Mouse (Mus musculus) heart, embryonic 13.5 days (tissue): ENCODE results near the gene Wfdc3. TPM values are rescaled to one million over a fixed set of nuclear protein-coding genes. Genes with fewer than 3 reads are reported as not detected.
A peak's percentile ranks its signal among the peaks of the same experiment; 100 is the strongest.

Experiments used
- ATAC-seq: fragments of 200-750 bp; cut with Nextera tagmentation; 2 replicates; pipeline ENCODE4 v1.8.0; 2017; ENCODE audit warnings: moderate TSS enrichment; ENCODE audit not compliant: insufficient number of reproducible peaks, low FRiP score, low TSS enrichment; ENCODE audit errors: extremely low read depth
- H3K27ac ChIP-seq: fragments of 300-500 bp; sonication (generic); replicated peaks from 2 replicates; pipeline ENCODE4 v1.5.1; 2015; ENCODE audit warnings: moderate library complexity, mild to moderate bottlenecking, inconsistent platforms
- H3K27me3 ChIP-seq: fragments of 300-500 bp; sonication (generic); replicated peaks from 2 replicates; pipeline ENCODE4 v1.6.1; 2015; ENCODE audit warnings: mild to moderate bottlenecking, inconsistent platforms
- H3K36me3 ChIP-seq: fragments of 300-500 bp; sonication (generic); 2 replicates; pipeline ENCODE4 v1.6.1; 2015; ENCODE audit warnings: mild to moderate bottlenecking, inconsistent platforms
- H3K4me1 ChIP-seq: fragments of 300-500 bp; sonication (generic); 2 replicates; pipeline ENCODE4 v1.6.1; 2015; ENCODE audit warnings: inconsistent platforms
- H3K4me2 ChIP-seq: fragments of 300-500 bp; sonication (generic); 2 replicates; pipeline ENCODE4 v1.6.1; 2015; ENCODE audit warnings: inconsistent platforms, mild to moderate bottlenecking, moderate library complexity
- H3K4me3 ChIP-seq: fragments of 300-500 bp; sonication (generic); 2 replicates; pipeline ENCODE4 v1.5.1; 2015; ENCODE audit warnings: moderate library complexity, mild to moderate bottlenecking, inconsistent platforms
- H3K9ac ChIP-seq: fragments of 300-500 bp; sonication (generic); 2 replicates; pipeline ENCODE4 v1.6.1; 2015; ENCODE audit warnings: inconsistent platforms, mild to moderate bottlenecking, moderate library complexity
- H3K9me3 ChIP-seq: fragments of 300-500 bp; sonication (generic); 2 replicates; pipeline ENCODE4 v1.6.1; 2016; ENCODE audit warnings: inconsistent platforms
- WGBS: fragments of 180-500 bp; shearing (Covaris S2); methylation state at CpG from one replicate; pipeline ENCODE4 v1.1.7; 2015; ENCODE audit warnings: mixed read lengths; 5-methylcytosine and 5-hydroxymethylcytosine counted together
- polyA plus RNA-seq: library from polyadenylated mRNA; unstranded; fragments of >200 nt; fragmentation: Nextera tagmentation; extraction: Ambion mirVana; gene quantifications from 2 replicates; pipeline ENCODE4 v1.2.1, GENCODE M21; 2015

The Wfdc3 gene
- polyA plus RNA-seq, 1 experiment from 2014 or later, result 0.28 TPM

DNA sequence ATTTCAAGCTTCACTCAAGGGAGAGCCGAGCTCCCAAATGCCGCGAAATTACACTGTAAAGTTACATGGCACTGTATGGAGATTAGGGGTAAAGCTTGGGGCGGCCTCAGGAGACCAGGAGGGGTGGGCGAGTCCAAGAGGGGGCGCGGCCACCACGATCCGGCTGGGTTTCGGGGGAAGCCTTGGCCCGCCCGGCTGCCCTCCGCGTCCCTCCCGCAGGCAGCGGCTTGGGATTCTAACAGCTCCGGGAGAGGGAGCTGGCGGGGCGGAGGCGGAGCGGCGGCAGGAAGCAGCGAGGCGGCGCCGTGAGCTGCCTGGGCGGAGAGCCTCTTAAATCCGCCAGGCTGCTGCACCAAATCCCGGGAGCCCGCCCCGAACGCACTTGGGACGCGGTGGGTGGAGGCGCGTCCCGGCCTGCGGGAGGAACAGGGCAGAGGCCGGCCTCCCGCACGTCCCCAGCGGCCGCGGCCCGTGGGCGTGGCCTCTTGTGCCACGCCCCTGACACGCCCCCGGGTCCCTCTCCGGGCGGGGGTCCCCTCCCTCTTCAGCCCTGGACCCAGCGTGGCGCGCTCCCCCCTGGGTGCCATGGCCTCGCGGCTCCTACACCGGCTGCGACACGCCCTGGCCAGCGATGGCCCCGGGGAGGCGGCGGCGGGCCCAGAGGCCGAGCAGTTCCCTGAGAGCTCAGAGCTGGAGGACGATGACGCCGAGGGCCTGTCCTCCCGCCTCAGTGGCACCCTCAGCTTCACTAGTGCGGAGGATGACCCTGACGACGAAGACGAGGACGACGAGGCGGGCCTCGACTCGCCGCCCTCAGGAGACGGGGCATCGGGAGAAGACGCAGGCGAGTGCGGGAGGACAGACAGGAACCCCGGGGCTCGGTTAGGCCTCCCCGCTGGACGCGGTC is 40.0 kb upstream of the Wfdc3 start, which contains the start of gene Snx21:
Gene Snx21, plus strand, starts transcription at position 343 of the 907 bp plus-strand sequence.
- Histone ChIP-seq H3K4me1 (peaks cover 36% of the 10 kb centered on the region), H3K36me3 (peaks cover 27% of the 10 kb centered on the region), H3K9me3 (no peaks in the 10 kb centered on the region), H3K4me2 (peak within 1 kb of the TSS; percentile 87), H3K27me3 (no peaks in the 10 kb centered on the region), H3K27ac (peak within 1 kb of the TSS; percentile 95), H3K9ac (peak within 1 kb of the TSS; percentile 95), H3K4me3 (peak within 1 kb of the TSS; percentile 80)
- peak; percentile 94 for ATAC-seq
- under 1% methylated on average over 89 of the region's 89 CpGs for WGBS

DNA sequence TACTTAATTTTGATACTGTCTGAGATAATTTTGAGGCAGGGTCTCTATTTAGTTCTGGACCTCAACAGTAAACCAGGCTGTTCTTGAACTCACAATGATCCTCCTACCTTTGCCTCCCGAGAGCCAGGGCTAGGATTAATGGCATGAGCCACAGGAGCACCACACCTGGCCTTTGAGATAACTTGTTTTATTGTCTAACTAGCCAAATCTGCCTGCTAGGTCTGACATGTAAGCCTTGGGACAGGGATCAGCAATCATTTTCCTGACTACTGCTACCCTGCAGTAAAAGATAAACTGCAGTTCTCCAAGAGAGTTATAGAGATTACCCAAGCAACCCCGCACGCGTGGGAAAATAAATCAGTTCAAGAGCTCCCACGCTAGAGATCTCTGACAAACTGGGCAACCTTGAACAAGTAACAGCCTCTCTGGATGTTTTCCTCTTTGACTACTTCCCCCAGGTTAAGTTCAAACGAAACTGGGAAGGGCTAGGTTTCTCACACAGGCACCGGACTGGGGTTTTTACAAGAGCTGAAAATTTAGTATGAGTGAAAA is 39.2 kb upstream of the Wfdc3 start:
- peak overlapping the region; percentile 95 for H3K9ac ChIP-seq
- WGBS, result 6% methylated on average over 7 of the region's 7 CpGs
- H3K4me1 ChIP-seq, result peaks cover 36% of the 10 kb centered on the region
- ATAC-seq, result no peak
- peak overlapping the region; percentile 95 for H3K27ac ChIP-seq
- H3K27me3 ChIP-seq, result no peaks in the 10 kb centered on the region
- peak overlapping the region; percentile 87 for H3K4me2 ChIP-seq
- H3K36me3 ChIP-seq, result peaks cover 20% of the 10 kb centered on the region
- H3K9me3 ChIP-seq, result no peaks in the 10 kb centered on the region
- peak overlapping the region; percentile 80 for H3K4me3 ChIP-seq

DNA sequence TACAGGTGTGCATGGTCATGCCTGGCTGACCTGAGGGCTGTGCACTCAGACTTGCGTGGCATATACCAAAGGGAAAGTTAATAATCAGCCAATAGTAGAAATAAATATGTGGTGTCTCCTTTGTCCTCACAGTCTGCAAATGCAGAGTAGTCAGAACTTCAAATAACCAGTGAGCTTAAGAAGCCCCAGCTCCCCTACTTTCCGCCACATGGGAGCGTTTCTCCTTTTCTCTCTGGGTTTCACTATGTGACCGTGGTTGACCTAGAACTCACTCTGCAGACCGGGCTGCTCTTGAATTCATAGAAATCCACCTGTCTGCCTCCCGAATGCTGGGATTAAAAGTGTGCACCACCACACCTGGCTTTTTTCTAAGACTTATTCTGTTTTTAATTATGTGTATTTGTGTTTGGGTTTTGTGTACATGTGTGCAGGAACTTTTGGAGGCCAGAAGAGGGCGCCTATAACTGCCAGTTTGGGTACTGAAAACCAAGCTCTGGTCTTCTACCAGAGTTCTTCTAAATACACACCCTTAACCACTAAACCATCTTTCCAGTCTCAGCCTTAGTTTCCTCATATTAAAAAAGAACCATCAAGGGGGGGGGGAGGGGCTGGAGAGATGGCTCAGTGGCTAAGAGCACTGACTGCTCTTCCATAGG is 38.3 kb upstream of the Wfdc3 start:
- Histone ChIP-seq H3K9me3 (no peaks in the 10 kb centered on the region), H3K4me1 (peaks cover 35% of the 10 kb centered on the region), H3K36me3 (peaks cover 12% of the 10 kb centered on the region), H3K4me2 (no peak overlapping the region), H3K27ac (no peak overlapping the region), H3K9ac (no peak overlapping the region), H3K27me3 (peaks cover 4% of the 10 kb centered on the region), H3K4me3 (no peak overlapping the region)
- ATAC-seq, result no peak
- 69% methylated on average over 7 of the region's 7 CpGs for WGBS

DNA sequence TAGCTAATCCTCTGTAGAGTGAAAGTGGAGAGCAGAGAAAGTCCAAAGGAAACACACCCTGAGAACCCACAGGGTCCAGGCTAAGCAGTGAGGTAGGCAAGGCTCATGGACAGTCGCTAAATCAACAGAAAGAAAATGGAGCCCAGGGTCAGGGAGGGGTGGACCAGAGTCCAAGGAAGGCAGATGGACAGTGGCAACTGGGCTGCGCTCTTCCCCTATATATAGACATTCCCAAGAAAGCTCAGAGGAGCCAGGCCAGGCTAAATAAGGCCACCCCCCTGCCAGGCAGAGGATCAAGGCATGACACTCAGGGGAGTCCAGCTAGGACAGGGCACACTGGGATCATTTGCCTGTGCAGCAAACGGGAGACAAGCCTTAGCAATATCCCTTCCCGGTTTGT is 36.1 kb upstream of the Wfdc3 start:
- H3K27me3 ChIP-seq, result peaks cover 16% of the 10 kb centered on the region
- no peak overlapping the region for H3K27ac ChIP-seq
- WGBS, result 54% methylated on average over 4 of the region's 4 CpGs
- H3K4me2 ChIP-seq, result no peak overlapping the region
- no peaks in the 10 kb centered on the region for H3K36me3 ChIP-seq
- peaks cover 15% of the 10 kb centered on the region for H3K4me1 ChIP-seq
- no peak overlapping the region for H3K9ac ChIP-seq
- no peak for ATAC-seq
- H3K4me3 ChIP-seq, result no peak overlapping the region
- H3K9me3 ChIP-seq, result no peaks in the 10 kb centered on the region

DNA sequence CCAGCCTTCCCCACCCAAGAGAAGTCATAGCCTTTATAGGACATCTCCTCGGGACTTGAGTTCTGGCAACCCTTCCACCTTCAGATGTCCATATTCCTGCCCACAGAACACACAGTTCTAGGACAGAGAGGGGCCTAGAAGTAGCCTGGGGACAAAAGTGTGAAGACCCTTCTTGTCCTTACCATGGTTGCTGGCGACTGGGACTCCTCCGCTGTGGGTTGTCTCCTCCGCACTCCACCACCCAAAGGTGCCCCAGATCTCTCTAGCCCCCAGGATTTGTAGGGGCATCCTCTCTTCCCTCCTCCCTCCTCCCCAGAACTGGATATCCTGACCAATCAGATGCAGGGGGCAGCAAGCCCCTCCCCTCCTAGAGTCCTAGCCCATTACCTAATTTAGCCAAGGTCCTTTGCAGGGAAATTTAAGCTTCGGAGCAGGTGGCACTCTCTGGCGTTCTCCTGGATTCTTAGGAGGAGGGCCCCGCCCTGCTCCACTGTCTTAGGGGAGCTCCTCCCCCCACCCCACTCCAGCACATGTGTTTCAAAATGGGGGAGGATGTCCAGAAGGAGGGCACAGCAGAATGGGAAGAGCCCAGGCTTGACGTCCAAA is 33.9 kb upstream of the Wfdc3 start, which contains the start of gene Tnnc2:
Gene Tnnc2, minus strand, starts transcription at position 487 of the 606 bp plus-strand sequence.
- Histone ChIP-seq H3K27ac (no peak within 1 kb of the TSS), H3K4me2 (no peak within 1 kb of the TSS), H3K9me3 (no peaks in the 10 kb centered on the region), H3K36me3 (no peaks in the 10 kb centered on the region), H3K4me3 (no peak within 1 kb of the TSS), H3K27me3 (peaks cover 22% of the 10 kb centered on the region), H3K9ac (no peak within 1 kb of the TSS), H3K4me1 (peaks cover 3% of the 10 kb centered on the region)
- ATAC-seq, result 0 out of 2 replicates have a peak, but pooled peaks have one; percentile 34
- WGBS, result 63% methylated on average over 8 of the region's 8 CpGs

DNA sequence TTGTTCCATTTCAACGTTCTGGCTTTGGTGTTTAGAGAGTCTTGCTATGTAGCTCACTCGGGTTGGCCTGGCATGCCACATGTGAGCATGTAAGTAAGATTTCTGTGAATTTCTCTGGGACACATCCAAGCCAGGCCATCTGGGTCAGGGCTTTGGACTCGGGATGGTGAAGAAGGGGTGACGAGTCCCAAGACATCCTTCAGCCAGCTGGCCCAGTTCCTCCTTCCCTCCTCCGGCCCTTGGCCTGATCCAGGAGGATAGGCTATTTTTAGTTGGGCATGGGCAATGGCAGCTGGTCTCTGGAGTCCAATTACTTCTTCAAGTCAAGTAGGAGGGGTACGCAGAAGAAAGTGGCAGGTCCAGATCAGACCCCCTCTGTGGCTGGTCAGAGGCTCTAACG is 33.1 kb upstream of the Wfdc3 start:
- no peaks in the 10 kb centered on the region for H3K4me1 ChIP-seq
- H3K4me2 ChIP-seq, result no peak overlapping the region
- H3K27me3 ChIP-seq, result peaks cover 22% of the 10 kb centered on the region
- ATAC-seq, result no peak
- no peak overlapping the region for H3K4me3 ChIP-seq
- 66% methylated on average over 7 of the region's 7 CpGs for WGBS
- no peak overlapping the region for H3K9ac ChIP-seq
- H3K36me3 ChIP-seq, result no peaks in the 10 kb centered on the region
- H3K27ac ChIP-seq, result no peak overlapping the region
- no peaks in the 10 kb centered on the region for H3K9me3 ChIP-seq

DNA sequence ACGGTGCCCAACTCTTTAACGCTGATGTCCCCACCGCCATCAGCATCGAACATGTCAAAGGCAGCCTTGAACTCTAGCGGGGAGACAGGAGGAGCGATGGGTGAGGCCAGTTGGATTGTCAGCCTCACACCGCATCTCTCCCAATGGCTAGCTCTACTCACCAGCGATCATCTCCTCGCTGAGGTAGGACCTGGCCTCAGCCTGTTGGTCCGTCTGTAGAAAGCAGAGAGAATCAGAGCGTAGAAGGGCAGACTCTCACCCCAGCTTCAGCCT is 32.2 kb upstream of the Wfdc3 start:
- Histone ChIP-seq H3K4me3 (no peak overlapping the region), H3K4me2 (no peak overlapping the region), H3K27ac (no peak overlapping the region), H3K4me1 (0 out of 2 replicates have a peak, but pooled peaks cover 4% of the 10 kb centered on the region), H3K9ac (no peak overlapping the region), H3K9me3 (no peaks in the 10 kb centered on the region), H3K36me3 (peaks cover 6% of the 10 kb centered on the region), H3K27me3 (peaks cover 22% of the 10 kb centered on the region)
- WGBS, result 86% methylated on average over 11 of the region's 11 CpGs
- ATAC-seq, result no peak

DNA sequence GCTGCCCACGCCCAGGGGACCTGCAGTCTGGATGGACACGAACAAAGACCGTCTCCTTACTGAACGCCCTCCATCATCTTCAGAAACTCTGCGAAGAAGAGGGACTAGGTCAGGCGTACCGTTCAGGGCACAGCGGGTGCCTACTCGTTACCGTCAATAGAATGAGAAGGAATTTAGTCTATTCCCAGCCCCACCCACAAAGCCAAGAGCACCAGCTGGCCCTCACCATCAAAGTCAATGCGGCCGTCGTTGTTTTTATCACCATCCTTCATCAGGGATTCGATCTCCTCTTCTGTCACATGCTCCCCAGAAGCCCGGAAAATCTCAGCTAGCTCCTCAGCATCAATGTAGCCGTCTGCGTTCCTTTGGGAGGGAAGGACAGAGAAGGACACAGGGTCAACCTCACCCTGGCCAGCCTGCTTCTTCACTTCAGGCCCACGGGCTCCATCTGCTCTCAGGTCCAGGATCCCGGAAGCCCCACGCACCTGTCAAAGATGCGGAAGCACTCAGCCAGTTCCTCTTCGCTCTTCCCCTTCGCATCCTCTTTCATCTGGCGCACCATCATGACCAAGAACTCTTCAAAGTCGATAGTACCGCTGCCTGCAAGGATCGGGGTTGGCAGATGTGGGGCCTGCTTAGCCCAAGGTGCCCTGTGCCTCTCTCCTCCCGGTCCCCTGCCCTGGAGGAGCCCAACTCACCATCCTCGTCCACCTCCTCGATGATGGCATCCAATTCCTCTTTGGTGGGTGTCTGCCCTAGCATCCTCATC is 31.7 kb upstream of the Wfdc3 start:
- 72% methylated on average over 30 of the region's 30 CpGs for WGBS
- Histone ChIP-seq H3K4me2 (no peak overlapping the region), H3K36me3 (peaks cover 11% of the 10 kb centered on the region), H3K27me3 (peaks cover 22% of the 10 kb centered on the region), H3K9me3 (no peaks in the 10 kb centered on the region), H3K27ac (no peak overlapping the region), H3K4me1 (peaks cover 4% of the 10 kb centered on the region; the same call in 1 of the 2 replicates), H3K9ac (no peak overlapping the region), H3K4me3 (no peak overlapping the region)
- no peak for ATAC-seq

DNA sequence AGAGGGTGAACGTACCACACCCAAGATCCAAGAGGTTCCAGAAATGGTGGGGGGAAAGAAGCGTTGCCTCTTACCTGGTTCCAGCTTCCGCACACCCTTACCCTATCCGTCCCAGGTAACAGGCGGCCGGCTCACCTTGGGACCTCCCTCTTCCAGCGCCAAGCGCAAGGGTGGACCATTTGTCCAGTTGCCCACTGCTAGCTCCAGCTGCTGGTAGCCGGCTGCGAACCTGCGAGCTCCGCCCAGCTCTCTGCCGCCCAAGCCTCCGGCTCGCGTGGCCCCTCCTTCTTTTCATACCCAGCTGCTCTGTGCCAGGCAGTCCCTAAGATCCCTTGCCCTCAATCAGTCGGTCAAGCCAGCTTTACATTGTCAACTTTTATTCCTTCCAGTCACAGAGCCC is 31.1 kb upstream of the Wfdc3 start:
- H3K36me3 ChIP-seq, result peaks cover 18% of the 10 kb centered on the region
- H3K4me2 ChIP-seq, result no peak overlapping the region
- H3K9me3 ChIP-seq, result no peaks in the 10 kb centered on the region
- peaks cover 10% of the 10 kb centered on the region for H3K4me1 ChIP-seq
- ATAC-seq, result no peak
- no peak overlapping the region for H3K27ac ChIP-seq
- 58% methylated on average over 17 of the region's 17 CpGs for WGBS
- peaks cover 22% of the 10 kb centered on the region for H3K27me3 ChIP-seq
- no peak overlapping the region for H3K4me3 ChIP-seq
- no peak overlapping the region for H3K9ac ChIP-seq

DNA sequence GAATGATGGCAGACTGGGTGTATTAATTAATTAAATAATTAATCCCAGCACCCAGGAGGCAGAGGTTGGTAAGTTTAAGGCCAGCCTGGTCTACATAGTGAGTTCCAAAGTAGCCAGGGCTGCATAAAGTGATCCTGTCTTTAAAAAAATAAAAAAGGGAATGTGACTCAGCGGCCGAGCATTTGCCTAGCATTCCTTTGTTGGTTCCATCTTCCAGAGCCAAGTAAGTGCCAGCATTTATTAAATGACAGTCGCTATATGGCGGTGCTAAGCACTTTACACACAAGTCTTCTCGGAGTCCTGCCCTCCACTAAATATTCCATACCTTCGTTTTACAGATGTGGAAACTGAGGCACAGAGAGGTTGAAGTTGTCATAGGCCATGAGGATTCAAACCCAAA is 30.4 kb upstream of the Wfdc3 start:
- Histone ChIP-seq H3K36me3 (peaks cover 24% of the 10 kb centered on the region), H3K4me3 (no peak overlapping the region), H3K9me3 (no peaks in the 10 kb centered on the region), H3K4me2 (no peak overlapping the region), H3K9ac (no peak overlapping the region), H3K4me1 (peaks cover 17% of the 10 kb centered on the region), H3K27ac (no peak overlapping the region), H3K27me3 (peaks cover 22% of the 10 kb centered on the region)
- ATAC-seq, result no peak
- 78% methylated on average over 6 of the region's 6 CpGs for WGBS

DNA sequence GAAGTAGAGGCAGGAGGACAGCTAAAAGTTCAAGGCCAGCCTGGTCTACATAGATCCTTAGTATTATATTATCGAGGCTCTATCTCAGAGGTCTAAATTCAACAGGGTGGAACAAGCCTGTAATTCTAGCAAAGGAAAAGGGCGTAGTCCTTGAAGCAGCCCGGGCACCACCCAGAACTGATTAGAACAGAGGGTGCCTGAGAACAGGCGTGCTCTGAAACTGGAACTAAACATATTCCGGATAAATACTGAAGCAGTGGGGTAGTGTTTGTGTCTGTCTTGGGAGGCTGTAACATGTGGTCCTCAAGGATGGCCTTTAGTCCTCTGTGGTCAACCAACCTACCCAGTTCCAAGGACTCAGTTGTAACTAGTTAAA is 28.2 kb upstream of the Wfdc3 start:
- peaks cover 30% of the 10 kb centered on the region for H3K4me1 ChIP-seq
- no peak for ATAC-seq
- peaks cover 18% of the 10 kb centered on the region for H3K27me3 ChIP-seq
- H3K27ac ChIP-seq, result peak overlapping the region; percentile 36; the same call in 1 of the 2 replicates
- no peaks in the 10 kb centered on the region for H3K9me3 ChIP-seq
- H3K36me3 ChIP-seq, result peaks cover 26% of the 10 kb centered on the region
- H3K4me3 ChIP-seq, result no peak overlapping the region
- H3K4me2 ChIP-seq, result no peak overlapping the region
- H3K9ac ChIP-seq, result no peak overlapping the region
- WGBS, result 62% methylated on average over 5 of the region's 5 CpGs
